Mouse (Mus musculus): ENCODE measurements around the gene Ephb1.
A peak's percentile ranks its signal among the peaks of the same experiment; 100 is the strongest.

Ephb1 gene

DNA sequence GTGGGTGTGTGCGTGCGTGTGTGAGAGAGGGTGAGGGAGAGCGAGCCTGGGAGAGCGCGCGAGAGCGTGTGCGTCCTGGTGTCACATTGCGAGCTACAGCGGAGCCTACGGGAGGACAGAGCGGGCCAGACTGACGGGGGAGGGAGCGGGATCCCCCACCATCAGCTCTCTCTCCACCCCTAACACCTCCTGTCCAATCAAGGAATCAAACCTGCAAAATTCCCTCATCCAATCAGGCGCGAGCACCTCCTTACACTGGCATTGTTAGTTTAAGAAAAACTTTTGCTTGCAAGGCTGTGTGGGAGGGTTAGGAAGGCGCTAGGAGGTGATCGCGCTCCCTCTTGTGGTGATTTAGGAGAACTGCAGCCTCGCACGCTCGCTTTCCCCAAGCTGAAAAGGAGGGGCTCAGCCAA, at the start of gene Ephb1:
Ephb1 (minus strand) TSS at position 133 of the 413 bp plus-strand sequence.
- peak; percentile 44 for DNase-seq (ENCODE audit: low read depth)

GRCm38 (mm10) chr9:102403086-102404021, 48.9 kb upstream of the Ephb1 start:
- no peak for DNase-seq (ENCODE audit: low read depth)

DNA sequence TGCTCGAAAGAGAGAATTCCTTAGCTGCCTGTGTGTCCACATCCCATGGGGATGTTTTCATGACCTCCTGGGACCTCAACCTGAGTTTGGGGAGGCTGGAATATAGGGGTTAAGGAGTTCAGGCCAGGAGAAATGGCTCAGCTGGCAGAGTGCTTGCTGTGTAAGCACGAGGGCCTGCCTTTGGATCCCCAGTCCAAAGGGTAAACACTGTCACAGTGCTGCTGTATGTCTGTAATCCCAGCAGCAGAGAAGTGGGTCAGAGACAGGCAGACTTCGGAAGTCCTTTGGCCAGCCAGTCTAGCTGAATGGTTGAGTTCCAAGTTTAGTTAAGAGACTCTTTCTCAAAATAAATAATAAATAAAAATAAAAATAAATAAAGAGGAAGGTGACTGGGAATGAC, 48.2 kb upstream of the Ephb1 start:
- DNase-seq (ENCODE audit: low read depth), result no peak

DNA sequence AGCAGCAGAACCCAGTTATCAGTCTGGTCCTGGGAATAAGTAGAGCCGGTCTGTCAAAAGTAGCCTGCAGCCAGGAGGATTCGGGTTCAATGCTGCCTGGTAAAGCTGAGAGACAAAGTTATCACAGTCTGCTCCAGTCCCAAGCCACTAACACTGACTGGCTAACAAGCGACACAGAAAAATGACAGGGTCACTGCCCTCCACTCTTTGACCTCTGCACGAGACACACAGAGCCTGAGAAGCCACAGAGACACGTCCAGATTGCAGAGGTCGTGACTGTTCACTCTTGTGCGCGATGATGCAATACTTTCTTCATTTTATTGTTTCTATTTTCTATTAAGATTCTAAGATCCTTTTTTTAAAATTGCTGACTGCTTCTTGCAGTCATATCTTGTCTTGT, 33.8 kb upstream of the Ephb1 start:
- DNase-seq (ENCODE audit: low read depth), result no peak

- DNase-seq (ENCODE audit: low read depth), result no peak
These were observed 32.3 kb upstream of the Ephb1 start for GRCm38 (mm10) chr9:102386816-102387215.

DNA sequence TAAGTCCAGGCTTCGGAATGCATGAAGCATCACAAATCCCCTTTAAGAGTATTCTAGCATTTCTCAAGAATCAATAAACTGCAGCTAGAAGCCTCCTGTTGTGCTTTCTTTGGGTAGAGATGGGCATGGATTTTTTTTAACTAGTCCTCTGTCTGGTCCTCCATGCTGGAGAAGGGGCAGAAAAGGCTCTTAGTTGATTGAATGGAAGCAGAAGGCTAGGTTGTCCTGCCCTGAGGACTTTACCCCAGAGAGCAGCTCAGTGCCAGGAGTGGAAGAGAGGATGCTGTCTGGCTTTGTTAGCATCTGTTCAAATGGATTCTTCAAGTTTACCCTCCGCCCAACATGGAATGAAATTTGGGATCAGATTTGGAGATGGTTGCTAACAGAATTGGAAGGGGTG, 25.7 kb upstream of the Ephb1 start:
- DNase-seq (ENCODE audit: low read depth), result no peak

DNA sequence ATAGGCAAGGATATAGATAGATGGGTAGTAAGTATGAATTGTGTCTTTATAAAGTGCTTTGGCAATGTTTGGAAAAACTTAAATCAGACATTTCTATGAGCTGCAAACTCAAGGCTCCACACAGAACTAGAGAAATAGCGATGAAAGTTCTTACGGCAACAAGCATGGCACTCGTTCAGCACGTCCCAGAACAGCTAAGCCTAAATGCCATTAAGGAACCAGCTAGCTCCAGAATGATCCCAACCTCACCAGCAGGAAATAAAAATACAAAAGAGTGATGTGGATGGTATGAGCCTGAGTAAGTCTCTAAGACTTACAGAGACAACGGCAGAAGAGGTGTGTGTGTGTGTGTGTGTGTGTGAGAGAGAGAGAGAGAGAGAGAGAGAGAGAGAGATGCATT, 20.2 kb upstream of the Ephb1 start:
- no peak for DNase-seq (ENCODE audit: low read depth)

DNA sequence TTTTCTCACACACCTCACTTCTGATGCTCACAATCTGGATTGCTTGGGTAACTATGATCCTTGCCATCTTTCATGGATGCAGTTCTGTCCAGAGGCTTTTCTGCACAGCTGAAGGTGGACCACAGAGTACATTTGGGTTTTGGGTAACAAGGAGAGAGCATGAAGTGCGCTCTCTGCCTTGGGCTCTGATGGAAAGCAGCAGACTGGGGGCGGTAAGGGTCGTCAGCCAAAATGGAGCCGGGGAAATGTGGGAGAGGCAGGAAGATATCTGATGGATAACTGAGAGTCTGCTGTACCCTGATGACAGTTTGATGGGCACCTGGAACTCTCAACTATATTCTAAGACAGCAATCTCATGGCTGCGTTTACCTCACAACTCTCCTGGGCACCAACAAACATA, 19.4 kb upstream of the Ephb1 start:
- no peak for DNase-seq (ENCODE audit: low read depth)

- no peak for DNase-seq (ENCODE audit: low read depth)
These were observed 17.4 kb upstream of the Ephb1 start for GRCm38 (mm10) chr9:102371936-102372335.

- no peak for DNase-seq (ENCODE audit: low read depth)
These were observed 16.7 kb upstream of the Ephb1 start for GRCm38 (mm10) chr9:102371036-102371770.

DNA sequence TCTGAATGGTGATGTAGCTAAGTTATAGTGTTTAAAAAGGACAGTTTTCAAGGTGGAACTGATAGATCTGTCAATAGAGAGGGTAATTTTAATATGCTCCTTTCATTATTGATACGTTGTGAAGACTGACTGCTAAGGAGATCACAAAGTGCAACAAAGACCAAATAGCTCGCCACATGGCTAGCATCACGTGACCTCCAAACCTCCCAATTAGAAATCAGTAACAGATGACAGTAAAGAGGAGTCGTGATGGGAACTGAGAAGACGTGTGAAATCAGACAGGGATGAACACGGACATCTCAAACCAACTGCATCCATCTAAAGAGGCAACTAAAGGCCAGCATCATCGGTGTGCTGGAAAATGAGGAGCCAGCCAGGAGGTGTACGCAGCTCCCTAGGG, 15.6 kb upstream of the Ephb1 start:
- DNase-seq (ENCODE audit: low read depth), result no peak

DNA sequence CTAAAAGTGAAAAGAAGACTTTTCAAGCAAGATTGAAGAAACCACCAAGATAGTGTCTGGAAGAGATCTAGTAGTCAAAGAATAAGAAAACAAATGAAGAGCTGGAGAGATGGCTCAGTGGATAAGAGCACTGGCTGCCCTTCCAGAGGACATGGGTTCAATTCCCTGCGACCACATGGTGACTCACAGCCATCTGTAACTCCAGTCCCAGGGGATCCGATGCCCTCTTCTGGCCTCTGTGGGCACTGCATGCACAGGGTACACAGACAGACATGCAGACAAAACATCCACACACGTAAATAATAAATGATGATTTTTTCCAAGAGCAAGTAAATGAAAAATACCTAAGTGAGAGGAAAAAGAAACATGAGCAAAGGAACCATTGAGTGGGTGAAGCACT, 14.6 kb upstream of the Ephb1 start:
- no peak for DNase-seq (ENCODE audit: low read depth)

DNA sequence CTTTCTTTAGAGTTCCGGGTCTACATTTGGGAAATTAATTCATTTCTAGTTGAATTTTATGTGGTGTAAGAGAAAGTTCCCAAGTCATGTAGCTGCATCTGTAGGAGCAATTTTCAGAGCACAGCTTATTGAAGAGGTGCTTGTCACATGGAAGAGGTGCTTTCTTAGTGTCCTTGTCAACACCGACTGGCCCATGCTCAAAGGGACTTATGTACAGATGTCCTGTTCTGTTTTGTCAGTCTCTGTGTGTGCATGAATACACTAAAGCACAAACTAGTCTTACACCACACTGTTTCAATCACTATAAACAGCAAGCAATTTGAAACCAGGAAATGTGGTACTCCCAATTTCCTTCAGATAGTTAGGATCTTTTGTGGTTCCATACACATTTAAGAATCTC, 13.3 kb upstream of the Ephb1 start:
- DNase-seq (ENCODE audit: low read depth), result no peak

DNA sequence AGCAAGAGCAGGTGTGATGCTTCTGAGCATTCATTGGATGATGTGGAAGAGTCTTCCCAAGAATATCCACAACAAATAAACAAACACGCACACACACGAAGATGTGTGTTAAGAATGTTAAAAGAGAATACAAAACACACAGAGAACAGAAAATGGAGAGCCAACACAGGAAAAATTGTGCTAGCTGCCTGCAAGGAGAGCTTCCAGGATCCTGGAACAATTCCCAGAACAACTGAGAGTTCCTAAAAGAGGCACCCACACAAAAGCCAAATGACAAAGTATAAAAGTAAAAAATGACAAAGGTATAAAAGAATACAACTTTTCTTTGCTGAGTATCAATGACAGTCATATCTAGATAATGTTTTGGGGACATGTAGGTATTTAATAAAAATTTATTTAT, 11.0 kb upstream of the Ephb1 start:
- no peak for DNase-seq (ENCODE audit: low read depth)

- no peak for DNase-seq (ENCODE audit: low read depth)
These were observed 4.8 kb upstream of the Ephb1 start for GRCm38 (mm10) chr9:102359311-102359710.

GRCm38 (mm10) chr9:102358711-102359110, 4.2 kb upstream of the Ephb1 start:
- no peak for DNase-seq (ENCODE audit: low read depth)

DNA sequence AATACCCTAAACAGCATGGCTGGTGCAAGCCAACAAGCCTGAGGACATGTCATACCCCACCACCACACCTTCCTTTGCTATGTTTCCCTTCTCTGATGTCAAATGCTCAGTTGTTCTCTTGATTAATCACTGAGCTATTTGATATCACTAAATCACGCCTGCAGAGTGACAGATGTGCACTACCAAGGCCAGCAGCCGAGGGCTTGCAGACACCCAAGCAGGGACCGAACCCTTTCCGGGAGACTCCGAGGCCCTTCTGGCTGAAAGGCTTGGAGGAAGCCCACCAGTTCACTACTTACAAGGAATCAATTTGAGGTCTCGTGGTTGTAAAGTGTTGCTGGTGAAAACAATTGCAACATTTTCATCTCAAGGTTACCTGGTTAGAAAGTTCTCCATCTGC, 3.5 kb upstream of the Ephb1 start:
- DNase-seq (ENCODE audit: low read depth), result no peak

- DNase-seq (ENCODE audit: low read depth), result no peak
These were observed 2.0 kb upstream of the Ephb1 start for GRCm38 (mm10) chr9:102356516-102356915.

GRCm38 (mm10) chr9:102355726-102356125, 1.2 kb upstream of the Ephb1 start:
- no peak for DNase-seq (ENCODE audit: low read depth)

- DNase-seq (ENCODE audit: low read depth), result no peak
These were observed 629 bp downstream of the Ephb1 start for GRCm38 (mm10) chr9:102353636-102354491.

- no peak for DNase-seq (ENCODE audit: low read depth)
These were observed 1.3 kb downstream of the Ephb1 start for GRCm38 (mm10) chr9:102353056-102353635.

All from c-Kit-positive CD71-positive TER-119-negative erythroid progenitor cells, embryonic 14.5 days (primary cell).